Mouse (Mus musculus): ENCODE measurements around the gene Ttc39b.

The Ttc39b gene

DNA sequence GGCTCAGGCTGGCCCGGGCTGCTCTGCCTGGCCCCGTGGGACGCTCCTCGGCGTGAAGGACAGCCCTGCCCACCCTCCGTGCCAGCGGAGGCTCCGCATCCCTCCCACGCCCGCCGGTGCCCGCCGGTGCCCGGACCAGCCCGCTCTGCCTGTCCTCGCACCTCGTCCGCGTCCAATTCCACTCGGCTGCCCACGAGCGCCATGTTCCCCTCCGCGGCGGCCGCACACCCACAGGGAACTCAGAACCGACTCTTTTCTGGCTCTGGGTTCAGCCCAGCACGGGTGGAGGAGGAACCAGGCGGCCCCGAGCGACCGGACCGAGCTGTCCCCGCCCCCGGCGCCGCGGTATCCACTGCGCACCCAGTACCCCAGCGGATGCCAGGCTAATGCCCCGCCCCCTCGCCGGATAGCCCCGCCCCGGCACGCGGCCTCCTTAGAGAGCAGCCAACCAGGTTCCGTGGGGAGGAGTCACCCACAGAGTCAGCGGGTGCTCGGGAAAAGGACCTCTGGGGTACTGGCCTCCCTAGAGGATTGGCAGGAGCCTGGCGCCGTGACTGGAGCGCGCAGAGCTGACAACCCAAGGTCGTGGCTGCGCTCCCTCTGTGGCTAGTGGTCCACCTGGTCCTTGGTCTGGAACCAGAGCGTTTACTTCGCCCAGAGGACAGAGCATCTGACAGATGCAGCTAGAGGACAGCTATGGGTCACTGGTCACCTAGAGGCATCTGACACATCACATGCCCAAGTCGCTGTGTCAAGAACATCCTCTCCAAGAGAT, at the start of gene Ttc39b:
Gene Ttc39b (minus strand): TSS at position 346 of the 775 bp plus-strand sequence.
- peak; percentile 98 to 99 for DNase-seq (ENCODE audit: low spot score in 2 of 2)

DNA sequence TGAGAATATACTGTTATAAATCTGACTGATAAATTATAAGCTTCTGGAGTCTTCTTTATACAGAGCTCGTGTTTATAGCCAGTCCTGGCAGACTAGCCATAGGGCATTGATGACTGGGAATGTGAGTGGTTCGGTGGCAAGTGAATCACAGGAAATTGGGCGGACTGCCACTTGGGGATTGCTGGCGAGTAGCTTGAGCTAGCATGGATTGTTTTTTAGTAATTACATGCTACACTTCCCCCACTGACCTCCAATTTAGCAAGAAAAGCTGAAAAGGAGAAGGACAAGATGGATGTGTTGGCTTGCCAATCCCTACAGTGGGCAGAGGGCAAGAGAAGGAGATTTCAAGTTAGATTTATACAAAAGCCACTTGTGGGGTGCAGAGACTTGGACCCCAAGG, 49.3 kb upstream of the Ttc39b start:
- DNase-seq (ENCODE audit: low spot score in 2 of 2), result no peak

DNA sequence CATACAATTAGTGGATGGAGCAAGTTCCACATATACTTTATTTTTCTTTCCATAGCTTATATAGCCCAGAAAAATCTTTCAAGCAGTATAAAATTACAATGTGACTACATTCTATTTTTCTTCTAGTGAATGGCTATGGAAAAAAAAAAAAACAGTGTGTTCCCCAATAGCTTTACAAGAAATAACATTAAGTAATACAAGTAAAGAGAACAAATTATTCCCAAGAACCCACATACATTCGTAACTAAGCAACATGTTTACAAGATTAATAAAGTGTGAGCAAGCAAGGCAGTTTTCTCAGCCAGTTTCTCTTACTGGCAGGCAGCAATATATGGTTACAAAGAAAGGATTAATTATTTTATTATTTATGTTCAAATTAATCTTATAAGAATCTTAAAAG, 33.7 kb upstream of the Ttc39b start:
- DNase-seq (ENCODE audit: low spot score in 2 of 2), result no peak

DNA sequence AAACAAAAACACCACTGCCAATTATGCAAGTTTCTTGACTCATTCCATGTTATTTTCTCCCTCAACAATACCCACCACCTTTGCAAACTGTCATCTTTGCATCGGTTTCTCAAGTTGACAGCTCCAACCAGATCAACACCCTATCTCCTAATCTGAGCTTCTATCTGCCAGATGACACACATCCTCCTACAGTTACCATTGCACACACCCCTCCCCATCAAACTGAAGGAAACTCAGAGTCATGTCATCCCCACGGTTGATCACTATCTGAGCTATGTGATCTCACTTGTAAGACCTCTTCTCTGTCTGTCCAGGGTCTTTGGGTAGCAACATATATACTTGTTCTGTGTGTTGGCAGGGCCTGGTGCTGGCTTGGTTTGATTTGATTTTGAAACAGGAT, 30.7 kb upstream of the Ttc39b start:
- no peak for DNase-seq (ENCODE audit: low spot score in 2 of 2)

DNA sequence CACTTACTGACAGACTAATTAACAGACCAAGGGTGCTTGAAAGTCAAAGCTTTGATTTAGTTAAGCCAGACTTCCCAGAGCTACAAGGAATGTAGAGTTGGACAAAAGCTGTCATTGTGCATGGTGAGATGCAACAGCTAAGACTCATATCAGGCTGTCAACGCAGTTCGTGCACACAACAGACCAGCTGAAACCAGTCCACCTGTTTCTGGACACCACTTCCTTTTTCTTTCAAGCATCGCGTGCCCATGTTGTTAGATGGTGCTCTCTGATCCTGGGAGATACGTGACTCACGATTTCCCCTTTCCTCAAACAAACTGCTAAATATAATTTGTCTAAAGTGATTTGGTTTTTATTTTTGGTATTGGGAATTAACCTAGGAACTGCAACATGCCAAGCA, 29.9 kb upstream of the Ttc39b start:
- no peak for DNase-seq (ENCODE audit: low spot score in 2 of 2)

DNA sequence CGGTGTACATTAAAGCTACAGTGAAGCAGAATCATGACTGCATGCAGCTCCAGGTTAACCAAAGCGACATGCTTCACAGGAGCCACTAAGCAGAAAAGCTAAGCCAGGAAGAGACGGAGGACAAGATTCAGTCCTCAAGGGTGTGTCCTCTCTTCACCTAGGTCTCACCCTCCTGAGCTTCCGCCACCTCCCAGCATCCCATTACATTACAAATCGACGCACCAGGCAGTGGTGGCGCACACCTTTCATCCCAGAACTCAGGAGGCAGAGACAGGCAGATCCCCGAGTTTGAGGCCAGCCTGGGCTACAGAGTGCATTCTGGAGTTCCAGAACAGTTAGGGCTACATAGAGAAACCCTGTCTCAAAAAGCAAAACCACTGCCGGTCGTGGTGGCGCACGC, 29.2 kb upstream of the Ttc39b start:
- DNase-seq (ENCODE audit: low spot score in 2 of 2), result no peak

DNA sequence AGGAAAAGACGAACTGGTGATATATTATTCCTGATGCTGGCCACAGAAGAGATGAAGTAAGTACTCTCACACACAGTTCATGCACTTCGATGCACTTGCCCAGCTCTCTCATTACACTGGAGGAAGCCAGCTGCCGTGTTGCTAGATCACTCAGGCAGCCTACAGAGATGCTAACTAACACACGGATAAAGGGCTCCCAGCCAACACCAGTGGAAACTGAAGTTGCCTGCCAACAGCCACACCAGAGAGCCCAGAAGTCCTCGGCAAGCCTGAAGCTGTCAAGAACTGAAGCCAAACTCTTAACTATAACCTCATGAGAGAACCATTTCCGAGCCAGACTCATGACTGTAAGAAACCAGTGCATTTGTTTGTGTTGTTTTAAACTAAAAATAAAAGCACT, 26.7 kb upstream of the Ttc39b start:
- DNase-seq (ENCODE audit: low spot score in 2 of 2), result no peak

DNA sequence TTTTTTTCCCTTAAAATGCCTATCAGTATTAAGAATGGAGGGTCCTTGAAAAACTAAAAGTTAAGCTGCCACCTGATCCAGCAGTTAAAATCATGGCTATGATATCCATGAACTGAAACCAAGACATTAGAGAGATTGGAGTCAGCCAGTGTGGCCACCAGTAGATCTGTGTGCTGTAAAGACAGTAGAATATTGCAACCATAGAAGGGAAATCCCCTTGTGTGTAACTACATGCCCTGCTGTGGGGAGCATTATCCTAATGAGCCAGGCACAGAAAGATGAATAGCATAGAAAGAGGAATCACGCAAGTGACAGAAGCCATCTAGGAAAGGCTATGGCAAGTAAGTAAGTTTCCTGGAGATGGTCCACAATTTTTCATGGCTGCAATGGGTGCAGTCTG, 24.9 kb upstream of the Ttc39b start:
- DNase-seq (ENCODE audit: low spot score in 2 of 2), result no peak

DNA sequence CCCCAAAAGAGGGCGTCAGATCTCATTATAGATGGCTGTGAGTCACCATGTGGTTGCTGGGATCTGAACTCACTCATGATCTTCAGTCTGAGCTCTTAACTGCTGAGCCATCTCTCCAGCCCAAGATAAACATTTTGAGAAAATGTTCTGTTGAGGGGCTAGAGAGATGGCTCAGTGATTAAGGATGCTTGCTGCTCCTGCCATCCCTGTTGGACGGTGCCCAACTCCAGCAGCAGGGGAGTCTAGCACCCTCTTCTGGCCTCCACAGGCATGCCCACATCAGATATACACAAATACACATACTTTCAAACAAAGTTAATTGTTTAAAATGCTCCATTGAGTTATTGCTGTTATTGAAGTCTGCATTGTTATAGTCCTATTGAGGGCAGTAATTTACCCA, 19.8 kb upstream of the Ttc39b start:
- DNase-seq (ENCODE audit: low spot score in 2 of 2), result no peak

DNA sequence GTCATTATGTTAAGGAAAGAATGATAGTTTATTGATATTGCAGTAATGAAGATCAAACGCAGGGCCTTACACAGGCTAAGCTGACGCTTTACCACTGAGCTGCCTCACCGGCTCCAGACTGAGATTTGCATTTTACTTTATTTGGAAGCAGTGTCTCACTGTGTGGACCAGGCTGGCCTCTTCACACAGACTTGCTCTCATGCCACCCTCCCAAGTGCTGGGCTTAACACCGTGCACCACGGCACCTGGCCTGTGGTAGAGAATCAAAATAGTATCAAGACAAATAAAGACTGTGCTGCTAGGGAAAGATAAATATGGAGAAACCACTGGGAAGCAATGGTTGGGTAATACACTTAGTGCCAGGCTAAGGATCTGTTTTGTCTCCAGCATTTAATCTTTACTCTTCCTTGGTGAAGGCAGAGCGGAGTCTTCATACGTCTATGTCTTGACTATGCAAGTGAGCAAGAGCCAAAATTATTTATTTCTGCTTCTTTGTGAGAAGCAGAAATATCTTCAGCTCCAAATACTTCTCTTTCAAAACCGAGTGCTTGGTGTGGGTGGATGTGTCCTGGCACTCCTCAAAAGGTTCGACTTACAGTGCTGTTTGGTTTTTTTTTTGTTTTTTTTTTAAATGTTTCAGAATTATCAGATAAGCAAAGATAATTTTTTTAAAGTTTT, 19.2 kb upstream of the Ttc39b start:
- no peak for DNase-seq (ENCODE audit: low spot score in 2 of 2)

DNA sequence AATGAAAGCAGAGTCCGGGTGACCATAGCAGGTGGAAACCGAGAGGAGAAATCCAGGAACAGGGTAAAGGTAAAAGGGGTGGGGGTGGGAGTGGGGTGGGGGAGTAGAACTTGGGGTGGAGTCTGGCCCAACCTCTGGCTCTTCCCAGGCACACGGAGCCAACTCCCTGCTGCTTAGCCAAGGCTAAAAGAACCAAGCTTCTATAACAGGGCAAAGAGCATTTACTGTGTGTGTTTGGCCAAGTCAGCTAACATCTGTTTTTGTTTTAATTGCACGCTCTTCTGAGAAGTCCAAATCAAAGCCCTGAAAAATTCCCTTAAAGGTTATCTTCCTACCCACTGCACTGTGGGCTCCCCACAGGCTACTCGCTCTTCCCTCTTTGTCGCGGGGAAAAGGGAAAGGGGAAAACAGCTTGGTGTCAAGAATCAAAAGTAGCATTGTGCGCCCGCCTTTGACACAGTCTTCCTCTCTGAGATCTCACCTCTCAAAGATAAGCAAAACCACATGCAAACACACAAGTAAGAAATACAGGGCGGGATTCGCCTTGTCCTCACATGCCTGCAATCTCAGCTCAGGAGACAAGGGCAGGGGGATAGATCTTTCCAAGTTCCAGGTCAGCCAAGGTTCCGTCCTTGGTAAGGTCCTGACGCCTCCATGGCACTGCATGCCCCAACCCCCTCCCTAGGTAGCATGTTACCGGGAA, 18.4 kb upstream of the Ttc39b start:
- no peak for DNase-seq (ENCODE audit: low spot score in 2 of 2)

DNA sequence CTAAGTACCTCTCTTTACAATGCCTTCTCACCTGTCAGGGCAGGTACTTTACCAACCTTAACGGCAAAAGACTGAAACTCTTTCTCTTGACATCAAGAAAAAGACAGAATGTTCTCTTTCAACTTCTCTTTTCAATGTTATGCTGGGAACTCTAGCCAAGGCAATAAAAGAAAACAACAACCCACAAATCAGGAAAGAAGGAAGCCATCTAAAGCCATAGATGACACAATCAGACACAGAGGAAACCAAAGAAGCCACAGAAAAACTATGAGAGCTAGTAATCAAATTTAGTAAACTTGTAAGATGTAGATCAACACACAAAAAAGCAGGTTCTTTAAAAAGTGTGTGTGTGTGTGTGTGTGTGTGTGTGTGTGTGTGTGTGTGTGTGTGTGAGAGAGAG, 15.3 kb upstream of the Ttc39b start:
- no peak for DNase-seq (ENCODE audit: low spot score in 2 of 2)

DNA sequence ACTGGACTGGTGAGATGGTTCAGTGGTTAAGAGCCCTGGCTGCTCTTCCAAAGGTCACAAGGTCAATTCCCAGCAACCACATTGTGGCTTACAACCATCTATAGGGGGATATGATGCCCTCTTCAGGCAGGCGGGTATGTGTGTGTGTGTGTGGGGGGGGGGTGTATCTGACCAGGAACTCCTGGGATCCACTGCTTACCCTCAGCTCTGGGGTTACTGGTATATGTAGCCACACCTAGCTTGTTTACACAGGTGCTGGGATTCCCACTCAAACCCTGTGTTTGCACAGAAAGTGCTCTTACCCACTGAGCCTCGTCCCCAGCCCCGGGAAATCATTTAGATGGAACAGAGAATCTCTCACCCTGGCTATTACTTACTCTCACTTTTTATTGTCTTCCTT, 13.7 kb upstream of the Ttc39b start:
- DNase-seq (ENCODE audit: low spot score in 2 of 2), result no peak

DNA sequence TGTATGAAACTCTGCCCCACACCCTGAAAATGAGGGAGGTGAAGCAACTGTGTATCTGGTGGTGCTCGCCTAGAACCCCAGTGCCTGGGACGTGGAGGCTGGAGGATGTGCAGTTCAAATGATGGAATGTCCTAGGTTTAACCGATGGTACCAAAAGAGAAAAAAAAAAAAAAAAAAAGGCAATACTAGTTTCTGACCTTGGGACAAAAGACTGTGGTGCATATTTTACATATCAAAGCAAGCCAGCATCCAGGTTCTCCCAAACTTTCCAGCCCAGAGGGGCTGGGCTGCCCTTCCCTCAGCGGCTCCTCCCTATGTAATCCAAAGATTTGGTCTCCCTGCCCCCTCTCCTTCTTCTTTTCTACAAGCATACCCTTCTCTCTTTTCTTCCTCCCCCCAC, 6.3 kb upstream of the Ttc39b start:
- no peak for DNase-seq (ENCODE audit: low spot score in 2 of 2)

DNA sequence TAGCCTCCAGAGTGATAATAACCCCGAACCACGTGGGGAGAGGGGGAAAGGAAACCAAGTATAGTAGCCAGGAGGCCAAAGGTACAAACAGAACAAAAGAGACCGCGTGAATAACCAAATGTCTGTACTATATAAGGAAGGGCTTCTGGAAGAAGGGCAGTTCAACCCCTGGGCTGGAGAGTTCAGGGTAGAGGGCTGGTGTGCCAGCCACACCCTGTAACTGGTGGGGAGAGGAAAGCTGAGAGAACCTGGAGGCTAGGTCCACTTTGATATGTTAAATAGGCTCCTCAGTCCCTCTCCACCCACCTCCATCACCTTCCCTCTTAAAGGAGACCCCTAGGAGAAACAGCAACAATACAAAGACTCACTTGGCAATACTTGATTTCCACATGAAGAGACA, 5.6 kb upstream of the Ttc39b start:
- DNase-seq (ENCODE audit: low spot score in 2 of 2), result no peak

DNA sequence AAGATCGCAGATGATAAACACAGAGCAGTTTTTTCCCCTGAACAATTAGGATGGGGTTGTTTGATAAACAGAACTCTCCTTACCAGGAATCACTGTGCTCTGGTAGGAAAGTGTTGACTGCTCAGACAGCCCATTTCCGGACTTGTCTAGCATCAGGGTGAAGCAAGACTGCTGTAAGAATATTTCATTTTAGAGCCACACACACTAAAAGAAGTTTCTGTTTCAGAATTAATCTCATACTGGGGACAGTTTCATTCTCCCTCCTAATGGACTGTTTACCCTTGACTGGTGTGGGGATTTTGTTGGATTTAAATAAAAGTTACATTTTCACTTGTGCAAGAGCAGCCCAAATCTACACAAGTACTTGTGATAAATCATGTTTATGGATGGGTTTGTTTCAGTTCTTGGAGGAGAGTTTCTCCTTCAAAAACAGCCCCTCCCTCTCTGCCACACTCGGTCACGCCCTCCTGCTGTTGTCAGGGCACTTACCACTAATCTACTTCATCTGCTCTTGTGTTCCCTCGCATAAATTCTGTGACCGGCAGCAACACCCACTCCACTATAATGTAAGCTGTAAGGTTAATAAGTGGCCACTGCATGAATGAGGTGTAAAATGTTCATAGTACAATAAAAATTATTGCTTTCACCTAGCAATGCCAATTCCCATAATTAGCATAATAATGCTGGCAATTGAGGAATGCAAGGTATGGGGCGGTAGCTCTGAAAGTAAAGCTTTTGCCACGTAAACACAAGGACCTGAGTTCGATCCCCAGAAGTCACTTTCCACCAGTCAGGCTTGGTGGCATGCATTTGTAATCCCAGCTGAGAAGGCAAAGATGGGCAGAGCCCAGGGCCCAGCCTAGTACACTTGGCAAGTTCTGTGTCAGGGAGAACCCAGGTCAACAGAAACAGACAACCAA, 4.2 kb upstream of the Ttc39b start:
- no peak for DNase-seq (ENCODE audit: low spot score in 2 of 2)

DNA sequence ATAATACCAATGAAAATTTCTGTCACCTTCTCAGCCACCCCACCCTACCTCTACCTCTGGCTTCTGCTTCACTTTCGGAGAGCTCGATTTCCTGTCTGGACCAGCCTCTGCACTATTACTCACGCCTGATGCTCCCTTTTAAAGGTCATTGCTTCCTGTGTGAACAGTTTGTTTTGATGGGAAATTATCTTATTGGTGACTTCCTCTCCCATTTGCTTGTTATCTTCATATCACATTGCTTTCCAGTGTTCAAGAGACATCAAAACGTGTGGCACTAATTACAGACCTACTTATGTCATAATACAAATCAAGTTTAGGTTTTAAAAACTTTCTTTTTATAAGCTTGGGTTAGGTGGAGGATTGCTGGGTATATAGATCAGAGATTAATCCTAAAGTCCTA, 3.5 kb upstream of the Ttc39b start:
- no peak for DNase-seq (ENCODE audit: low spot score in 2 of 2)

DNA sequence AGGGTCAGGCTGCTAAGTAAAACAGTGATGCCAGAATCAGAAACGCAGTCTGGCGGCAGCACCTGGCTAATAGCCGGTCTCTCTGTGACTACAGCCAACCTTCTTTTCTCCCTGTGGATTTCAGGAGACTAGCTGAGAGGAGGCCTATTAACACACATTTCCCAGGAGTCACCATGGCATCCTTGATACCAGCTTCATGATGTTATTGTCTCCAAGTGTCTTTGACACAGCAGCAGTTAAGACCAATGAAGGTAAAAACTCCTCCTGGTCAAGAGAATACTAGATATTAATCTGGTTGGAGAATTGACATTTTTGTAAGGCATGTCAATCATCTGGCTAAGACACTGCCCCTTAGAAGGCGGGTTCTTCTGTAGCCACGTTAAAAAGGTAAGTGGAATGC, 1.3 kb upstream of the Ttc39b start:
- DNase-seq (ENCODE audit: low spot score in 2 of 2), result no peak

DNA sequence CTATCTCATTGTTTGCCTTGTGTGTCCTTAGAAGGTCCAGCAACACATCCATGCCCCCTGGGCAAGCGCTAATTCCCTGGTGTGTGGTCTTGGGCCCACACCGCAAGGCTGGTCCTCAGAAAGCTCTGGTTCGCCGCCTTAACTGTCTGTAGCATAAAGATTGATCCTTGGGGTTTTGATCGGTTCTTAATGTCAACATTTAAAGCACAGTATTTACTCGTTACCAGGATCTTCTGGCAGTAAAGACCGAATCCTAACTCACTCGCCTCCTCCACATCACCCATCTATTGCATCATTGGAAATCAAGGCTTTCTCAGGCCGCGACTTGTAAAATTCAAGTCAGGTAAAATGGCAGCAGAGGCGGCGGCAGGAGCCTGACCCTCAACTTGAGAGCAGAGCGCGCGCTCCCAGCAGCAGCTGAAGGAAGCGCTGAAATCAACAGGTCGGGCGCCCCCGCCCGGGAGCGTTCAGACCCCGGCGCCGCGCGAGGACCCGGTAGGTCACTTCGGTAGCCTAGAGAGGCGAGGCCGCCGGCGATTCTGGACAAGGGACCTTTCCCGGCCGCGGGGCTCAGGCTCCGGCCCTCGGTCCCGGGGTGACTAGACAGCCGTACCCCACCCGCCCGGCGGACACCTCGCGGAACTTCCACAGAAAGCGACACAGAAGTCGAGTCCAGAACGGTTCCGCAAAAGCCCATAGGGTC, 703 bp downstream of the Ttc39b start:
- peak; percentile 65 to 75 for DNase-seq (ENCODE audit: low spot score in 2 of 2)

DNA sequence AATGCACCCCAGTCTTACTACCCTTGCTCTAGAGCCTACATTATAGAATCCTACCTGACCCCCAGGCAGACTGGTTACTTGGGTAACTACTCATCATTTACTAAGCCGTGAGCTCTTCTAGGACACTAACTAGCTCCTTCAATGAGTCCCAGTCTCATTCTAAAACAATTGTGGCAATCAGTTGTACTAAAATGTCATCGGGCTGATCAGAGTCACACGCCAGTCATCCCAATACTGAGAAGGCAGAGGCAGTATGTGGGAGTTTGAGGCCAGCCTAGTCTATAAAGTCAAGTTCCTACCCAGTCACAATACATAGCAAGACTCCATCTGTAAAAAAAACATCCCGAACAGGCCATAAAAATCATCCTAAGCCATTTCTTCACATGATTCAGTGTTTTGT, 4.3 kb downstream of the Ttc39b start:
- DNase-seq (ENCODE audit: low spot score in 2 of 2), result no peak

DNA sequence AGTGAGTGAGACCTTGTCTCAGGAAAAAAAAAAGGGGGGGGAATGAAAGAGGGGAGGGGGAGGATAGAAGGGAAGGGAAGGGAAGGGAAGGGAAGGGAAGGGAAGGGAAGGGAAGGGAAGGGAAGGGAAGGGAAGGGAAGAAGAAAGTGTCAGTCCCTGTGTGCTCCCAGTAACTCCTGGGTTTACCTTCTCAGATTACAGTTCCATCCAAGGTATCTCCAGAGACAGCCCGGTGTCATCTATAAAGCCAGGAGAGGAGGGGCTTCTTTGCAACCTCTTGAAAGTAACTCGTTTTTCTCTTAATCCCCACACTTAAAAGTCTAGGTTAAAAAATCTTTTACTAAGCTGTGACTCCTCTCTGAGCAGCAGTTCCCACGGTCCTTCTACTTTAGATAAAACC, 5.3 kb downstream of the Ttc39b start:
- DNase-seq (ENCODE audit: low spot score in 2 of 2), result no peak
